Comparison of ENCODE assay signal across 12 mouse cellular contexts in the genomic region with DNA sequence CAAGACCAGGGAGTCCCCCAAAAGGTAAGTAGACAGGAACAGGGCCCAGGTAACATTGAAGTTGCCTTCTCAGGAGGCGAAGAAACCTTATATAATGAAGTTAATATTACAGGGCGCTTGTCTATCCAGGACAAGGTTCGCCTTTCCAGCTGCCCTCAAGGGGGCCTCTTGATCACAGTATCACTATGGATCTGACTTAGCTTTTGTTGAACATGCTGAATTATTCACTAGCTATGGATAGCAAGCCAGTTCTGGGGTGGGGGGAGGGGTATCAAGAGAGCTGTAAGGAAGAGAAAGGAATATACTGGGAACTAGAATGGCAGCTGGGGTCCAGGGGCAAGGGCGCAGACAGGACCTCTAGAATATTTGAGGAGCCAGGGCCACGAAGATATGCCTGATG. TPM values are rescaled to one million over a fixed set of nuclear protein-coding genes. Genes with fewer than 3 reads are reported as not detected.
DNase-seq lines count a peak whose midpoint lies in the region; ATAC-seq and TF ChIP-seq lines count a peak whose summit lies in the region.
"Had no signal": no experiment of that assay in that cellular context is flagged by ENCODE, and none has a peak within 500 bp of the region (broad histone marks: within the 10 kb centered on the region; RNA-seq: fewer than 3 reads in every experiment).

No protein-coding gene starts in this region.

- peak overlapping the region; percentile 0; the same call in 1 of the 2 replicates for H3K9ac ChIP-seq in heart, embryonic 12.5 days
- H3K9ac ChIP-seq in lung, embryonic 16.5 days (ENCODE audit: low read length), result no peak overlapping the region
- H3K9ac ChIP-seq in liver, embryonic 14.5 days (replicated peaks), result no peak overlapping the region; the same call in 1 of the 2 replicates
- H3K9ac ChIP-seq: neural tube, embryonic 12.5 days had no signal

- H3K9me3 ChIP-seq in heart, embryonic 12.5 days (replicated peaks), result no peaks in the 10 kb centered on the region
- H3K9me3 ChIP-seq in lung, embryonic 16.5 days (ENCODE audit: control insufficient read depth, low read length), result no peaks in the 10 kb centered on the region
- no peaks in the 10 kb centered on the region for H3K9me3 ChIP-seq in liver, embryonic 14.5 days (ENCODE audit: control insufficient read depth, low read length)
- H3K9me3 ChIP-seq: neural tube, embryonic 12.5 days had no signal

- peak overlapping the region; percentile 10; the same call in 1 of the 2 replicates for H3K27ac ChIP-seq in heart, embryonic 12.5 days (ENCODE audit: poor library complexity, severe bottlenecking)
- peak overlapping the region; percentile 21; the same call in 1 of the 2 replicates for H3K27ac ChIP-seq in lung, embryonic 16.5 days (ENCODE audit: low read length)
- peak overlapping the region; percentile 88 for H3K27ac ChIP-seq in liver, embryonic 14.5 days
- H3K27ac ChIP-seq: neural tube, embryonic 12.5 days had no signal

- no peak overlapping the region for H3K4me3 ChIP-seq in heart, embryonic 12.5 days
- H3K4me3 ChIP-seq in lung, embryonic 16.5 days (ENCODE audit: low read length), result no peak overlapping the region
- H3K4me3 ChIP-seq in liver, embryonic 14.5 days (ENCODE audit: insufficient read depth in 1 of 2, low read depth in 2 of 2, low read length in 2 of 2), result no peak overlapping the region
- H3K4me3 ChIP-seq: neural tube, embryonic 12.5 days had no signal

- intact Hi-C loops in heart, postnatal 25 days (cut with DNase I), result loop anchor here (2.0 to 5.0 kb wide), 2 partner anchors 16 to 220 kb away; no protein-coding TSS in a partner anchor

- no peaks in the 10 kb centered on the region for H3K27me3 ChIP-seq in heart, embryonic 12.5 days (replicated peaks)
- H3K27me3 ChIP-seq in lung, embryonic 16.5 days (ENCODE audit: control insufficient read depth, insufficient read depth, low read depth, low read length), result no peaks in the 10 kb centered on the region
- no peaks in the 10 kb centered on the region for H3K27me3 ChIP-seq in liver, embryonic 14.5 days (ENCODE audit: control insufficient read depth, insufficient read depth, low read length)
- H3K27me3 ChIP-seq: neural tube, embryonic 12.5 days had no signal

- no peak overlapping the region for H3K4me2 ChIP-seq in heart, embryonic 12.5 days
- no peak overlapping the region for H3K4me2 ChIP-seq in lung, embryonic 16.5 days (ENCODE audit: low read depth, low read length)
- peak overlapping the region; percentile 79 for H3K4me2 ChIP-seq in liver, embryonic 14.5 days (ENCODE audit: low read depth)
- H3K4me2 ChIP-seq: neural tube, embryonic 12.5 days had no signal

- WGBS in heart, embryonic 12.5 days, result 87% methylated on average over 5 of the region's 5 CpGs
- 79% methylated on average over 5 of the region's 5 CpGs for WGBS in lung, embryonic 16.5 days
- 74% methylated on average over 5 of the region's 5 CpGs for WGBS in liver, embryonic 14.5 days (ENCODE audit: insufficient replicate concordance)

- TF ChIP-seq EP300 in liver, embryonic 14.5 days (IDR thresholded peaks at IDR 0.05; ENCODE audit: low read depth), result no peak

- peaks cover 82% of the 10 kb centered on the region for H3K4me1 ChIP-seq in heart, embryonic 12.5 days (replicated peaks)
- peaks cover 57% of the 10 kb centered on the region for H3K4me1 ChIP-seq in lung, embryonic 16.5 days (replicated peaks; ENCODE audit: control insufficient read depth, insufficient read depth, low read length)
- H3K4me1 ChIP-seq in liver, embryonic 14.5 days (replicated peaks; ENCODE audit: control insufficient read depth in 2 of 2, insufficient read depth in 2 of 2, low read length in 1 of 2), result peaks cover 77 to 85% of the 10 kb centered on the region in 2 experiments

- TF ChIP-seq CTCF in liver, embryonic 14.5 days (IDR thresholded peaks at IDR 0.05; ENCODE audit: low read depth), result no peak

- ATAC-seq in heart, embryonic 12.5 days (ENCODE audit: insufficient number of reproducible peaks, low FRiP score), result no peak
- ATAC-seq in lung, embryonic 16.5 days (ENCODE audit: low read depth), result no peak
- no peak for ATAC-seq in liver, embryonic 14.5 days (ENCODE audit: insufficient read depth)
- ATAC-seq in megakaryocyte-erythroid progenitor cell, adult 5-6 weeks (replicated peaks; ENCODE audit: low FRiP score, low TSS enrichment, poor library complexity, severe bottlenecking), result no peak

- DNase-seq in heart, postnatal 25 days (ENCODE audit: low spot score), result no peak
- DNase-seq in lung, postnatal 25 days (ENCODE audit: low spot score), result no peak
- no peak for DNase-seq in liver, embryonic 14.5 days (ENCODE audit: low read depth in 3 of 3, low spot score in 3 of 3)
- no peak for DNase-seq in spleen, postnatal 36 days (ENCODE audit: low spot score in 2 of 2)
- DNase-seq in cerebellum, postnatal 4 days (ENCODE audit: low spot score in 2 of 2), result no peak
- DNase-seq: cerebellum, postnatal 14 days; heart, postnatal 14 days; right cerebral cortex, postnatal 25 days had no signal

- 0 out of 2 replicates have a peak, but pooled peaks cover 2% of the 10 kb centered on the region for H3K36me3 ChIP-seq in heart, embryonic 12.5 days
- no peaks in the 10 kb centered on the region for H3K36me3 ChIP-seq in lung, embryonic 16.5 days (ENCODE audit: control insufficient read depth, insufficient read depth, low read length)
- H3K36me3 ChIP-seq in liver, embryonic 14.5 days (replicated peaks; ENCODE audit: control insufficient read depth, insufficient read depth, low read depth), result peaks cover 48% of the 10 kb centered on the region

RNA-seq across cellular contexts. Expression of a gene that starts 18.7 kb away (rescaled TPM):
- polyA plus RNA-seq in heart, embryonic 12.5 days (2016; fragmentation: Nextera tagmentation; extraction: Ambion mirVana), result 51.1 and 52.9 TPM in 2 replicates
- 10 to 100 TPM; 17.0 to 18.5 TPM for total RNA-seq in heart, postnatal 25 days (2021)
- polyA plus RNA-seq in lung, embryonic 16.5 days (2015; fragmentation: Nextera tagmentation; extraction: Ambion mirVana), result 11.0 and 16.3 TPM in 2 replicates
- polyA plus RNA-seq in liver, embryonic 14.5 days (2012; rRNA removed), result 327 and 335 TPM in 2 replicates
- 285 and 306 TPM in 2 replicates for polyA plus RNA-seq in liver, embryonic 14.5 days (2014; fragmentation: Nextera tagmentation; extraction: Ambion mirVana)
- total RNA-seq in megakaryocyte-erythroid progenitor cell, adult 5-6 weeks (2014; fragmentation: Nextera tagmentation), result 7.3 and 12.5 TPM in 2 replicates
- 3.2 and 4.8 TPM in 2 replicates for total RNA-seq in megakaryocyte-erythroid progenitor cell, adult 5-6 weeks (2017)

RNA-seq across cellular contexts. Expression of a gene that starts 45.0 kb away (rescaled TPM):
- polyA plus RNA-seq in heart, embryonic 12.5 days (2016; fragmentation: Nextera tagmentation; extraction: Ambion mirVana), result 13.6 and 14.2 TPM in 2 replicates
- total RNA-seq in heart, postnatal 25 days (2021), result 10 to 100 TPM; 17.4 TPM
- 15.5 and 16.6 TPM in 2 replicates for polyA plus RNA-seq in lung, embryonic 16.5 days (2015; fragmentation: Nextera tagmentation; extraction: Ambion mirVana)
- 3.3 and 4.0 TPM in 2 replicates for polyA plus RNA-seq in liver, embryonic 14.5 days (2012; rRNA removed)
- polyA plus RNA-seq in liver, embryonic 14.5 days (2014; fragmentation: Nextera tagmentation; extraction: Ambion mirVana), result 3.6 TPM in 2 replicates
- total RNA-seq in megakaryocyte-erythroid progenitor cell, adult 5-6 weeks (2014; fragmentation: Nextera tagmentation), result 3.8 and 12.1 TPM in 2 replicates
- 5.1 and 13.9 TPM in 2 replicates for total RNA-seq in megakaryocyte-erythroid progenitor cell, adult 5-6 weeks (2017)

RNA-seq across cellular contexts. Expression of a gene that starts 56.4 kb away (rescaled TPM):
- 2.6 and 3.1 TPM in 2 replicates for polyA plus RNA-seq in heart, embryonic 12.5 days (2016; fragmentation: Nextera tagmentation; extraction: Ambion mirVana)
- 1 to 10 TPM; 4.1 to 4.3 TPM for total RNA-seq in heart, postnatal 25 days (2021)
- 23.4 TPM in 2 replicates for polyA plus RNA-seq in lung, embryonic 16.5 days (2015; fragmentation: Nextera tagmentation; extraction: Ambion mirVana)
- polyA plus RNA-seq in liver, embryonic 14.5 days (2012; rRNA removed), result 1.0 and 1.2 TPM in 2 replicates
- polyA plus RNA-seq in liver, embryonic 14.5 days (2014; fragmentation: Nextera tagmentation; extraction: Ambion mirVana), result 2.0 and 2.1 TPM in 2 replicates
- total RNA-seq in megakaryocyte-erythroid progenitor cell, adult 5-6 weeks (2014; fragmentation: Nextera tagmentation), result 3.7 and 4.9 TPM in 2 replicates
- 0.70 and 4.4 TPM in 2 replicates for total RNA-seq in megakaryocyte-erythroid progenitor cell, adult 5-6 weeks (2017)

Comparison
In these comparisons a context has a peak if more than half of its experiments do, and no peak if none do; other contexts are left out.
1. H3K27ac ChIP-seq: peak in every context shown above with its lines; median percentile 88 in liver, embryonic 14.5 days; 21 in lung, embryonic 16.5 days; 10 in heart, embryonic 12.5 days.